Mouse (Mus musculus) E14TG2a.4 (cell line): ENCODE results near the gene Fam189b.

Experiments
- CTCF ChIP-seq: conservative IDR thresholded peaks from 2 replicates; pipeline ENCODE4 v1.5.1; 2014; ENCODE audit warnings: low read length
- NANOG ChIP-seq: IDR thresholded peaks from 2 replicates; pipeline ENCODE4 v1.6.1; 2014; ENCODE audit warnings: borderline replicate concordance, low read length, mixed read lengths
- POU5F1 ChIP-seq: IDR thresholded peaks from 2 replicates; pipeline ENCODE4 v1.6.1; 2014; ENCODE audit warnings: low read length, borderline replicate concordance

GRCm38 (mm10) chr3:89175544-89175943, 7.4 kb upstream of the Fam189b start:
- TF ChIP-seq CTCF (no peak), NANOG (no peak), POU5F1 (no peak)
